Mouse (Mus musculus) neural tube, embryonic 14.5 days (tissue): ENCODE data around the gene Aig1. TPM values are rescaled to one million over a fixed set of nuclear protein-coding genes. Genes with fewer than 3 reads are reported as not detected.
"Not testable (repeated sequence)": the region's sequence is repeated elsewhere in the genome, so short reads cannot be mapped to it uniquely, and the experiment has no call there.

Experiments
- ATAC-seq: fragments of 200-750 bp; cut with Nextera tagmentation; 2 replicates; pipeline ENCODE4 v1.8.0; 2017; ENCODE audit warnings: low read depth, mild to moderate bottlenecking, moderate TSS enrichment, moderate library complexity
- H3K27ac ChIP-seq: fragments of 300-500 bp; sonication (generic); 2 replicates; pipeline ENCODE4 v1.5.1; 2014; ENCODE audit warnings: low read depth, mild to moderate bottlenecking, control low read depth, low read length, moderate library complexity, mixed read lengths
- H3K27me3 ChIP-seq: fragments of 300-500 bp; sonication (generic); 2 replicates; pipeline ENCODE4 v1.6.1; 2014; ENCODE audit warnings: low read length; ENCODE audit not compliant: control insufficient read depth, insufficient read depth
- H3K36me3 ChIP-seq: fragments of 300-500 bp; sonication (generic); 2 replicates; pipeline ENCODE4 v1.6.1; 2014; ENCODE audit warnings: low read length, mixed read lengths; ENCODE audit not compliant: control insufficient read depth, insufficient read depth
- H3K4me1 ChIP-seq: fragments of 300-500 bp; sonication (generic); 2 replicates; pipeline ENCODE4 v1.6.1; 2014; ENCODE audit warnings: low read length; ENCODE audit not compliant: control insufficient read depth, insufficient read depth
- H3K4me2 ChIP-seq: fragments of 300-500 bp; sonication (generic); 2 replicates; pipeline ENCODE4 v1.6.1; 2014; ENCODE audit warnings: mild to moderate bottlenecking, low read depth, low read length, control low read depth
- H3K4me3 ChIP-seq: fragments of 300-500 bp; sonication (generic); 2 replicates; pipeline ENCODE4 v1.5.1; 2014; ENCODE audit warnings: low read depth, low read length, control low read depth, mixed read lengths
- H3K9ac ChIP-seq: fragments of 300-500 bp; sonication (generic); replicated peaks from 2 replicates; pipeline ENCODE4 v1.6.1; 2014; ENCODE audit warnings: low read depth, mild to moderate bottlenecking, control low read depth, low read length, mixed read lengths
- H3K9me3 ChIP-seq: fragments of 300-500 bp; sonication (generic); 2 replicates; pipeline ENCODE4 v1.6.1; 2016; ENCODE audit warnings: low read length; ENCODE audit not compliant: control insufficient read depth
- WGBS: fragments of 180-500 bp; shearing (Covaris S2); extraction: QIAGEN DNeasy Blood & Tissue Kit; methylation state at CpG from one replicate; pipeline ENCODE4 v1.1.7; 2014; 5-methylcytosine and 5-hydroxymethylcytosine counted together
- polyA plus RNA-seq: library from polyadenylated mRNA; unstranded; fragments of >200 nt; fragmentation: Nextera tagmentation; extraction: Ambion mirVana; gene quantifications from 2 replicates; pipeline ENCODE4 v1.2.1, GENCODE M21; 2014

Gene Aig1
- 95.4 and 124 TPM in 2 replicates for polyA plus RNA-seq

GRCm38 (mm10) chr10:13868371-13869321 is at the start of gene Aig1:
TSS of gene Aig1 (minus strand) at chr10:13868980.
- no peaks in the 10 kb centered on the region for H3K9me3 ChIP-seq
- peak within 1 kb of the TSS; percentile 93 for H3K9ac ChIP-seq
- no peaks in the 10 kb centered on the region for H3K36me3 ChIP-seq
- peak within 1 kb of the TSS; percentile 84 for H3K27ac ChIP-seq
- peak; percentile 96 for ATAC-seq
- peak within 1 kb of the TSS; percentile 87 for H3K4me3 ChIP-seq
- H3K27me3 ChIP-seq, result no peaks in the 10 kb centered on the region
- 2% methylated on average over 65 of the region's 77 CpGs for WGBS
- peak within 1 kb of the TSS; percentile 83 for H3K4me2 ChIP-seq
- H3K4me1 ChIP-seq, result peaks cover 9% of the 10 kb centered on the region; the same call in 1 of the 2 replicates

- Histone ChIP-seq H3K27ac (no peak overlapping the region), H3K4me3 (no peak overlapping the region), H3K27me3 (no peaks in the 10 kb centered on the region), H3K4me2 (no peak overlapping the region), H3K9ac (no peak overlapping the region), H3K9me3 (no peaks in the 10 kb centered on the region), H3K4me1 (no peaks in the 10 kb centered on the region), H3K36me3 (no peaks in the 10 kb centered on the region)
- ATAC-seq, result peak; percentile 90; the same call in 1 of the 2 replicates
- 27% methylated on average over 12 of the region's 12 CpGs for WGBS
These were observed 48.0 kb upstream of the Aig1 start for GRCm38 (mm10) chr10:13916645-13917342.

- no peak overlapping the region for H3K4me3 ChIP-seq
- no peaks in the 10 kb centered on the region for H3K27me3 ChIP-seq
- no peak overlapping the region for H3K4me2 ChIP-seq
- no peak for ATAC-seq
- H3K36me3 ChIP-seq, result no peaks in the 10 kb centered on the region
- H3K27ac ChIP-seq, result no peak overlapping the region
- H3K9ac ChIP-seq, result no peak overlapping the region
- H3K9me3 ChIP-seq, result no peaks in the 10 kb centered on the region
- H3K4me1 ChIP-seq, result no peaks in the 10 kb centered on the region
- 81% methylated on average over 3 of the region's 3 CpGs for WGBS
These were observed 46.4 kb upstream of the Aig1 start for GRCm38 (mm10) chr10:13915211-13915610.

- Histone ChIP-seq H3K9me3 (no peaks in the 10 kb centered on the region), H3K27ac (no peak overlapping the region), H3K4me1 (no peaks in the 10 kb centered on the region), H3K36me3 (no peaks in the 10 kb centered on the region), H3K9ac (no peak overlapping the region), H3K4me3 (no peak overlapping the region), H3K27me3 (no peaks in the 10 kb centered on the region), H3K4me2 (no peak overlapping the region)
- ATAC-seq, result no peak
These were observed 44.9 kb upstream of the Aig1 start for GRCm38 (mm10) chr10:13913689-13914088.

- ATAC-seq, result no peak
- no peaks in the 10 kb centered on the region for H3K4me1 ChIP-seq
- H3K27ac ChIP-seq, result no peak overlapping the region; the same call in 1 of the 2 replicates
- no peak overlapping the region for H3K4me3 ChIP-seq
- no peak overlapping the region for H3K4me2 ChIP-seq
- 0 out of 2 replicates have a peak, but pooled peaks cover 2% of the 10 kb centered on the region for H3K9me3 ChIP-seq
- no peaks in the 10 kb centered on the region for H3K27me3 ChIP-seq
- 70% methylated on average over 8 of the region's 8 CpGs for WGBS
- H3K9ac ChIP-seq, result no peak overlapping the region
- no peaks in the 10 kb centered on the region for H3K36me3 ChIP-seq
These were observed 37.5 kb upstream of the Aig1 start for GRCm38 (mm10) chr10:13906261-13906741.

GRCm38 (mm10) chr10:13905618-13906017 is 36.8 kb upstream of the Aig1 start:
- Histone ChIP-seq H3K36me3 (no peaks in the 10 kb centered on the region), H3K9me3 (0 out of 2 replicates have a peak, but pooled peaks cover 2% of the 10 kb centered on the region), H3K9ac (no peak overlapping the region), H3K27ac (no peak overlapping the region), H3K4me1 (no peaks in the 10 kb centered on the region), H3K4me3 (no peak overlapping the region), H3K4me2 (no peak overlapping the region), H3K27me3 (no peaks in the 10 kb centered on the region)
- WGBS, result 94% methylated on average over 9 of the region's 9 CpGs
- no peak for ATAC-seq

GRCm38 (mm10) chr10:13892762-13893161 is 24.0 kb upstream of the Aig1 start:
- not testable (repeated sequence) for H3K4me3 ChIP-seq, H3K27ac ChIP-seq, H3K9me3 ChIP-seq, H3K36me3 ChIP-seq, H3K4me2 ChIP-seq, H3K27me3 ChIP-seq, H3K9ac ChIP-seq, H3K4me1 ChIP-seq, ATAC-seq
- 88% methylated on average over 6 of the region's 7 CpGs for WGBS

GRCm38 (mm10) chr10:13882975-13883875 is 14.4 kb upstream of the Aig1 start:
- Histone ChIP-seq H3K4me2 (no peak overlapping the region), H3K27me3 (no peaks in the 10 kb centered on the region), H3K36me3 (no peaks in the 10 kb centered on the region), H3K9me3 (no peaks in the 10 kb centered on the region), H3K4me1 (no peaks in the 10 kb centered on the region), H3K27ac (no peak overlapping the region), H3K9ac (no peak overlapping the region), H3K4me3 (no peak overlapping the region)
- ATAC-seq, result no peak
- 67% methylated on average over 10 of the region's 10 CpGs for WGBS
